In the genomic region with DNA sequence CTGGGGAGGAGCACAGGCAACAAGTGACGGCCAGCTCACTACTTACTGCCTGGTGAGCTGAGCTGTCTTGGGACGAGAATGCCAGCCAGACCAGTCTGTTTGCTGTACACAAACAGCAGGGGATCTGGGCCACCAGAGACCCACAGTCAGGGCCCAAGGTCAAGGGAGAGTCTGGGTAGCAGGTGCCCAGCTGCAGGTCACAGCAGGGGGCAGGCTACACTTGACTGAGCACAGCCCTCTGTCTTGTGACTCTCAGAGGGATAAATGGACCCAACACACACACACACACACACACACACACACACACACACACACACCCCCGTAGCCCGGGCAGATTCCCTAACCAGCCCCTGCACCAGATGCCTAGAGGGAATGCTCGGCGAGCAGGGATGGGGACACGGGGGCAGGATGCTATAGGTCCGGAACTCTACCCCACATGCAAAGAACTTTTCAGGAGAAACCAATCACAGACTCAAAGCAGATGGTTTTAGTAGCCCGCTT, we compare ENCODE assay signal across 9 mouse cellular contexts. TPM values are rescaled to one million over a fixed set of nuclear protein-coding genes. Genes with fewer than 3 reads are reported as not detected.
A peak's percentile ranks its signal among the peaks of the same experiment; 100 is the strongest.
DNase-seq lines count a peak whose midpoint lies in the region; ATAC-seq lines count a peak whose summit lies in the region.
"Had no signal": no experiment of that assay in that cellular context is flagged by ENCODE, and none has a peak within 500 bp of the region (broad histone marks: within the 10 kb centered on the region; RNA-seq: fewer than 3 reads in every experiment).

No protein-coding gene starts in this region.

- peak; percentile 16 for DNase-seq in left cerebral cortex, postnatal 4 days
- DNase-seq in left cerebral cortex, adult 8-10 months (ENCODE audit: low spot score in 2 of 2): no peak
- peak; percentile 62 for DNase-seq in cerebellum, adult 9-11 months
- DNase-seq in kidney, adult 9 months: peak; percentile 93
- peak; percentile 69 for DNase-seq in retina, embryonic 14.5 days (ENCODE audit: low spot score)
- DNase-seq in urinary bladder, postnatal 14 days (ENCODE audit: low spot score): no peak
- DNase-seq: layer of hippocampus, postnatal 36 days had no signal

- 12% methylated on average over 9 of the region's 9 CpGs for WGBS in hindbrain, embryonic 12.5 days

- ATAC-seq in hindbrain, embryonic 12.5 days (ENCODE audit: low FRiP score): no peak
- ATAC-seq: midbrain, embryonic 15.5 days had no signal

- H3K4me2 ChIP-seq in hindbrain, embryonic 12.5 days (replicated peaks): no peak overlapping the region
- H3K4me2 ChIP-seq: midbrain, embryonic 15.5 days had no signal

- H3K4me1 ChIP-seq in hindbrain, embryonic 12.5 days: peaks cover 33% of the 10 kb centered on the region

- intact Hi-C loops in left cerebral cortex, postnatal 4 days (cut with DNase I): loop anchor here (10.0 kb wide), 2 partner anchors 61 to 131 kb away; no protein-coding TSS in a partner anchor

- H3K9ac ChIP-seq in hindbrain, embryonic 12.5 days: no peak overlapping the region
- H3K9ac ChIP-seq: midbrain, embryonic 15.5 days had no signal

- no peaks in the 10 kb centered on the region for H3K27me3 ChIP-seq in hindbrain, embryonic 12.5 days
- H3K27me3 ChIP-seq: midbrain, embryonic 15.5 days had no signal

- H3K9me3 ChIP-seq in hindbrain, embryonic 12.5 days (replicated peaks): no peaks in the 10 kb centered on the region
- H3K9me3 ChIP-seq: midbrain, embryonic 15.5 days had no signal

- no peak overlapping the region for H3K27ac ChIP-seq in hindbrain, embryonic 12.5 days
- H3K27ac ChIP-seq: midbrain, embryonic 15.5 days had no signal

- no peaks in the 10 kb centered on the region for H3K36me3 ChIP-seq in hindbrain, embryonic 12.5 days
- H3K36me3 ChIP-seq: midbrain, embryonic 15.5 days had no signal

- no peak overlapping the region for H3K4me3 ChIP-seq in hindbrain, embryonic 12.5 days
- H3K4me3 ChIP-seq: midbrain, embryonic 15.5 days had no signal

RNA-seq across cellular contexts. Expression of a gene that starts 14.5 kb away (rescaled TPM):
- under 1 TPM; 0.44 to 0.54 TPM for total RNA-seq in left cerebral cortex, postnatal 4 days (2021)
- total RNA-seq in left cerebral cortex, adult 8-10 months (2022): under 1 TPM; 0.40 to 0.87 (median 0.73) TPM
- 0.79 and 1.1 TPM in 2 replicates for polyA plus RNA-seq in hindbrain, embryonic 12.5 days (2016; fragmentation: Nextera tagmentation; extraction: Ambion mirVana)

RNA-seq across cellular contexts. Expression of a gene that starts 24.4 kb away (rescaled TPM):
- 1 to 10 TPM; 4.9 to 5.6 TPM for total RNA-seq in left cerebral cortex, postnatal 4 days (2021)
- total RNA-seq in left cerebral cortex, adult 8-10 months (2022): 1 to 10 TPM; 4.6 to 5.6 (median 5.4) TPM
- polyA plus RNA-seq in hindbrain, embryonic 12.5 days (2016; fragmentation: Nextera tagmentation; extraction: Ambion mirVana): 29.7 and 30.0 TPM in 2 replicates

RNA-seq across cellular contexts. Expression of a gene that starts 58.8 kb away (rescaled TPM):
- total RNA-seq in left cerebral cortex, postnatal 4 days (2021): not detected
- total RNA-seq in left cerebral cortex, adult 8-10 months (2022): not detected
- polyA plus RNA-seq in hindbrain, embryonic 12.5 days (2016; fragmentation: Nextera tagmentation; extraction: Ambion mirVana): not detected in 2 replicates
- total RNA-seq: layer of hippocampus, postnatal 36 days had no signal
- polyA plus RNA-seq: midbrain, embryonic 15.5 days had no signal

Comparison
In these comparisons a context has a peak if more than half of its experiments do, and no peak if none do; other contexts are left out.
1. DNase-seq: peak in left cerebral cortex, postnatal 4 days (single experiment), cerebellum, adult 9-11 months (single experiment), kidney, adult 9 months (single experiment) and retina, embryonic 14.5 days (single experiment); none in left cerebral cortex, adult 8-10 months (0 of 2) and urinary bladder, postnatal 14 days (single experiment).